Mouse (Mus musculus) naive thymus-derived CD4-positive, alpha-beta T cell, adult 2 months (primary cell): Measurements from ENCODE around the gene Inha.

ENCODE experiments used
- DNase-seq: peaks from one replicate; pipeline ENCODE4 v3.0.0-alpha.2; 2011; ENCODE audit warnings: low read depth

Gene Inha

DNA sequence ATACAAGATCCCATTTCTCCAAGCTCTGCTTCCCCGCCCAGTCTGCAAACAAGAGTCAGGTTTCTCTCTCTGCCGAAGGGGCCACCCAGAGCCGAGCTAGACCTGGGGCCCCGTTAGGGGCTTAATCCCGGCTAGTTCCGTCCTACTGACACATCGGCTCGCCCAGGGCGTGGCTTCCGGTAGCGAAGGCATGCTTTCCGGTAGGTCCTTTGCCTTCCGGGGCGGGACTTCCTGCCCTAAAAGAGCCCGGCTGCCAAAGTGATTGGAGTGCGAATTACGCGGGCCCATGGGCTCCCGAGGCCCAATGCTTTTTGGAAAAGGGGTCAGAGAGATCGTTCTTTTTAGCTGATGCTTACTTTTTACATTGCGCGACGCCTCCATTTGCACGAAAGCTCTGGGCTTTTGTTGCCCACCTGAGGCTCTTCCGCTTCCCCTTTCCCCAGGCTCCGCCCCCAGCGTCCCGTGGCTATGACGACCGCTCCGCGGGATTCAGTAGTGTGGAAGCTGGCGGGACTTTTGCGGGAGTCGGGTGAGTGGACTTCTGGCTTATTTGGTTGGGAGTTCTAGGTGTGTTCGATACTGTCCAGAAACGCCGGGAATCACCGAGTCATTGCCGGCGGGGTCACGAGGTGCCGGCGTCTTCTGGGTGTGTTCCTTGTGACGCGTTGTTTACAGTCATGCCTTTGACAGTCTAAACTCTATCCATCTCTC lies 14.6 kb downstream of the Inha start, which contains the start of gene Stk11ip:
Gene Stk11ip, plus strand, starts transcription at position 209 of the 711 bp plus-strand sequence.
- peak; percentile 93 for DNase-seq

DNA sequence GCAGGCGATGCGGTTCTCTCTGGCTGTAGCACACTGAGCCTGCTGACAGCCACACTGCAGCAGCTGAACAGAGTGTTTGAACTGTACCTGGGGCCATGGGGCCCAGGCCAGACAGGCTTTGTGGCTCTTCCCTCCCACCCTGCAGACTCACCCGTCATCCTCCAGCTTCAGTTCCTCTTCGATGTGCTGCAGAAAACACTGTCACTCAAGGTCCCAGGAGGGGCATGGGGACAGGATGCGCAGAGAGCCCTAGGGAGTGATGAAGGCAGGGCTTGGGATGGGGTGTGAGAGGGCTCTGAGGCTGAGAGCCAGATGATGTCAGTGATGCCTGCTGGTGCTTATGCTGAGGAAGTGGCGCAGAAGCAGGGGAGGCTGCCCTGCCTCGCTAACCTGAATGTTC lies 17.8 kb downstream of the Inha start:
- DNase-seq, result no peak

DNA sequence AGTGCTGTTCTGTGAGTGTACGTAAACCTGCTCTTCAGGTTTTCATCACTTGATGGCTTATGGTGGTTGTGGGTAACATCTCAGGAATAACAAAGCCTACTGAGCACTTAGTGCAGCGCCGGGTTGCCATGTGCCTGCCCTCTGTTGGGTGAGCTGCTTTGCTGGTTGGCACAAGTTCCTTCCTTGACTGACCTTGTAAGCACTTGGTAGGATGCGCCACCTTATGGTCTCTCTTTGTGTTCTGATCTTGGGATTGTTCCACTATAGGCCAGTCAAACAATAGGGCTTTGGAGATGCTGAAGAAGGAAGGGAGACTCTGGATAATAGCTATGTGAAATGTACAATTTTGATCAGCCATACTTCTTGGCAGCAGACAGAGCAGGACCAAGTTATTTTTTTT lies 23.7 kb downstream of the Inha start:
- DNase-seq, result no peak

DNA sequence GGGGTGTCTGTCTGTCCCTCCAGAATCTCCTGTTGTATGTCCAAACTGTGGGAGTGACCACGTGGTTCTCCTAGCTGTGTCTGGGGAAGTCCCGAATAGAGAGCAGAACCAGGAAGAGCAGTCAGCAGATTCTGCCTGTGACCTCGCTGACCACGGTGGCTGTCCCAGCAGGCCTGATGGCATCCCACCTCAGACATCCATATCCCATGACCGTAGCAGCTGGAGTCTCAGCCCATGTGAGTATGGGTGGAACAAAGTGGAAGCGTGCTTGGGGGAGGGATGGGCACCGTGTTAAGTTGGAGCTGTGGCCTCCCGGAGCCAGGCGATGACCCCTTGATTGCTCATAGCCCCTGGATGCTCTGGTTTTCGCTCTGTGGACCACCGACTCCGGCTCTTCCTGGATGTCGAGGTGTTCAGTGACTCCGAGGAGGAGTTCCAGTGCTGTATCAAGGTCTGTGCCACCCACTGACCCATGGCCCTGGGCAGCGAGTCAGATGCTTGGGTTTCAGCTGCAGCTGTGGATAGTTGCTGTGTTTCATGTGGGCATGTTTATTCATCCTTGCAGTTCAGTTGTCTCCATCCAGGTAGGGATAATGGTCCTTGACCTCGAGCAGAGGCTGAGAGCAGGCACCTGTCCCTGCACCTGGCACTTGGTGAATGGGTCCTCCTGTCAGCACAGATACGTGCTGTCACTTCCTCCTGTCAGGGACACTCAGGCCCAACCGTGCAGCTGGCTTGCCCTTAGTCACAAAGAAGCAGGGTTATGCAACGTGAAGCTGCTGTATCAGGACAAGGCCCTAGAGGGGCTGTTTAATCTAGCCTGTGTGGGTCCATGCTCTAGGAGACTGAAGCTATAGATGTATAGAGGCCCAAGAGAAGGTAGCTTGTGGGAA lies 25.6 kb downstream of the Inha start:
- DNase-seq, result no peak

DNA sequence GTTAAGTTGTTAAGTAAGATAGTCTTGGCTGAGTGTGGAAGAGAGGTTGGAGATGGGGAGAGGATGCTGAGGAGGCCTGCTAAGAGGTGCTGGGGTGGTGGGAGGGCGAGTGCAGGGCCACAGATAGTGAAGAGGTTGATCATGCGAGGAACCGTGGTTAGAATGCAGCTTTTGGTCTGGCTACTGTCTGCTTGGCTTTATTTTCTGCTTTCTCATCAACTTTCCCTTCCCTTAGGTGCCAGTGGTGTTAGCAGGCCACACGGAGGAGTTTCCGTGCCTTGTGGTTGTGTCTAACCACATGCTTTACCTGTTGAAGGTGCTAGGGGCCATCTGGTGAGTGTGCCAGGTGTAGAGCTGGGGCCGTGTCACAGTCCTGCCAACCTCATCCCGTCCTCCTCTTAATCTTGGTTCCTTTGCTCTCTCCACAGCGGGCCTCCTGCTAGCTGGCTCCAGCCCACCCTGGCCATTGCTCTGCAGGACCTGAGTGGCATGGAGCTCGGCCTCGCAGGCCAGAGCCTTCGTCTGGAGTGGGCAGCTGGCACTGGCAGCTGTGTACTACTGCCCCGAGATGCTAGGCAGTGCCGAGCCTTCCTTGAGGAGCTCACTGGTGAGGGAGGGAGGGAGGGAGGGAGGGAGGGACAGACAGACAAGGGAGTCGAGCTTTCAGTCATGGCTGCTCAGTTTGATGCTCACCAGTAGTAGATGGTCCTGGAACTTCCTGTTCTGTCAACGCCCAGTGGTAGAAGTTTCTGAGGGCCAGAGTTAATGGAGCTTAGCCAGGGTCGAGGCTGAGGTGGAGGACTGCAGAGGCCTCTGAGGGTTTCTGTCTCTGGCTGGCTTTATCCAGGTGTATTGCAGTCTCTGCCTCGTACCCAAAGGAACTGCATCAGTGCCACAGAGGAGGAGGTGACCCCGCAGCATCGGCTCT lies 26.7 kb downstream of the Inha start:
- DNase-seq, result no peak

DNA sequence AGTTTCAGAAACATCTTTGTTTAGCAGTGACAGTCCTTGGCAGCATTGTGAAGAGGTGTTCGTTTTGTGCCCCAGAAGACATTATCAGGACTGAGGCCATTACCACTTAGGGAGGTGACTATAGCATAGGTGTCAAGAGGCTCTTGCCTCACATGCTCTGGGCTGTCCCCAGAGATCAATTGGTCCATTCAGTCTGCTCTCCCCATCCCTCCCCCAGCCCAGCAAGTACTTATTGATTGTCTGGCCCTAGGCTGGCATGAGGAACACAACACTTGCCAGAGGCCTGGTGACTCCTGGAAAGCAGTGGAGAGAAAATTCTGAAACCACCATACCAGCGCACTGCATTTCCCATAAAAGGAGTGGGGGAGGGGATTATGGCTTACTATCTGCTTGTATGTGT lies 30.7 kb downstream of the Inha start:
- no peak for DNase-seq

DNA sequence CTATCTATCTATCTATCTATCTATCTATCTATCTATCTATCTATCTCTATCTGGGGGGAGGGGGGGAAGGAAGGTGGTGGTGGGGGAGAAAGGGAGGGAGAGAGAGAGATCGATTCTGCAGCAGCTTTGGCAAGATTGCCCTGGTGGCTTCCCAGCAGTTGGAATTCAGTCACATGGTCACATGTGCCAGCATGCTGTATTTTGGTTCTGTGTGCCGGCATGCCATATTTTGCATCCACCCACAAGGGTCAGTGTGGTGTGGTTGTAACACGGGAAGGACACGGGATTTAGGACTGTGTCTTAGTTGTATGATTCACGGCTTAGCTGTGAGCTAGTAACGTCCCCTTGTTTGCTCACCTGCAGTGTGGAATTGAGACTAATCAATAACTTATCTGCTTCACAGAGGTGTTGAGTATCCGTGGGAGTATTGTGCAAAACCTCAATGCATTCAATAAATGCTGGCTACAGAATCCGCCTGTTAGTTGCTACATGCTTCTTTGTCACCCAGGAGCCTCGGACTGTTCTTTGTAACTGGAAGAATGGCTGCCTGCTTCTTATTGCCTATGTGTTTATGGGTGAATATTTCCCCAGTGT lies 31.8 kb downstream of the Inha start:
- DNase-seq, result no peak

DNA sequence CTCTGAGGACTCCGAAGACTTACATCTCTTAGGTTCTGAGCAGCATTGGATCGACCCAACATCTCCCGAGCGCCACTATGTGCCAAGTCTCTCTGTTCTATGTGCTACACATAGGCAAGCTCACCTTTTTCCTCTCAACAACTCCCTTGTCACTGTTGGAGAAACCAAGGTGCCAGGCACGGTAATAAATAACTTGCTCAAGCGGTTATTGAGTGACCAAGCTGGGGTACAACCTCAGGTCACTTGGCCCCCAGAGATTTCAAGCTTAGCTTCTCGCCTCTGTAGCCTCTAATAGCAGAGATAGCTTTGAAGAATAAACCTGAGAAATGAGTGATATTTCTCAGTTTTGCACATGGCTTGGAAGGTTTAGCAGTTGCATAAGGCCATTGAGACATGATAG lies 34.6 kb downstream of the Inha start:
- DNase-seq, result no peak

DNA sequence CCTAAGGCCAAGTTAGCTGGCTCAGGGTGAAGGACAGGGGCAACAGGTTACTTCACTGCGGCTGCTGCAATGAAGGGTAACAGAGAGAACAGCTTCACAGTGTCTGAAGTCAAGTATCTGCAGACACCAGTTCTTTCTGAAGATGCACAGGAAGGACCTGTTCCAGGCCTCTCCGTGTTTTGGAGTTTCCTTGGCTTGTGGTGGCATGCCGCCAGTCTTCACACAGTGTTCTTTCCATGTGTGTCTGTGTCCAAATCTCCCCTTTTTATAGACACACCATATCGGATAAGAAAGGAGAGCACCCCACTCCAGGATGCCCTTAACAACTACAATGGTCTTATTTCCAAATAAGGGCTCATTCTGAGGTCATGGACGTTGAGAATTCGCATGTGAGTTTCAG lies 37.5 kb downstream of the Inha start:
- DNase-seq, result no peak

DNA sequence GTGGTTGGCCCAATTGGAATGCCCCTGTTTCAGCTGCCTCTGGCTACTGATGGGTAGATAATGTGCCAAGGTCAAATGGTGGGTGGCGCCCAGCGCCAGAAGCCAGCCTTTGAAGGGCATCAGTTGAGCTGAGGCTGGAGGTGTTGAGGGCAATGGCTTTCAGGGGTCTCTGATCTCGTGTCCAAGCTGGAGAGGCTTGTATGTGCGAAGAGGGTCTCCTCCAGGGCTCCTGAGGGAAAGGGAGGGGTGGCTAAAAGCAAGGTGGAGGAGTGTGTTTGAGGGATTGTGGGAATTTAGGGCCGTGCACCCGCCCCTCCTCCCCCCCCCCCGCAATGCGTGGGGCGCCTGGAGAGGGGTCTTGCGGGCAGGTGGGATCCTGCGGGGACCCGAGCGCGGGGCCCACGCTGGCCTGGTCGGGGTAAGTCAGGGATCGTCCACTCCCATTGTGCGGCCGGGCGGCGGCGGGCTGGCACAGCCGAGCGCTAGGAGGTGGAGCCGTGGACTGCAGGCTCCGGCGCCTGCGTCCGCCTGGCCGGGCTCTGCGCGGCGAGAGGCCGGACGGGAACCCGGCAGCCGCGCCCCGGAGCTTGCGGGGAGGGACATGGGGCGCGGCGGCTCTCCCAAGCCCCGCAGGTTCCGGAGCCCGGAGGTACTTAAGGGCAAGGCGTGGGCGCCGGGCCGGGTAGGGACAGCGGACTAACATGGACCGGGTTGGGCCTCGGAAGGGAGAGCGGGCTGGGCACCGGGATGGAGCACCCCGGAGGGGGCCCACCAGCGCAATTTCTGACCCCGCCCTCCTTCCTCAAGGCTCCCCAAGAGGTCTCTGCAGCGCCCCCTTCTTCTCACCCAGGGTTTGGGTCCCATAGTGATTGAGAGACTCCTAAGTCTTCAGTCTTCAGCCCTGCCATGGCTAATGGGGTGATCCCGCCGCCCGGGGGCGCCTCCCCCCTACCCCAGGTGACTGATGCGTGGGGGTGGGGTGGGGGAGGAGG lies 39.4 kb downstream of the Inha start, which contains the start of gene Slc4a3:
Gene Slc4a3, plus strand, starts transcription at position 302 of the 992 bp plus-strand sequence.
- DNase-seq, result no peak

DNA sequence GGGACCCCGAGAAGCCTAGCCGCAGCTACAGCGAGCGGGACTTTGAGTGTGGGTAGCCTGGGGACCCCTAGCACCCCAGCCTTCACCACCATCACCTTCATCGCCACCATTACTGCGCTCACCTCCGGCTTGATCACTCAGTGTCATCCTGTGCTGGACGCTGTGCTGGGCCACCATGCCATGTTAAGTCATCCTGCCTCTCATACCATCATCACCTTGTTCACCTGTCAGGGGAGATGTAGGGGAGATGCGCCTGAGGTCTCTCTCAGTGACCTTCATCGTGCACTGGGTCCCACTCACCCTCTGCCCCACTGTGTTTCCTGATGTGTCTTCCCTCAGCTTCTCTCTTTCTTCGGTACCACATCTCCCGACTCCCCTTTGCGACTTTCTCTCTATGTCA lies 40.5 kb downstream of the Inha start:
- no peak for DNase-seq

DNA sequence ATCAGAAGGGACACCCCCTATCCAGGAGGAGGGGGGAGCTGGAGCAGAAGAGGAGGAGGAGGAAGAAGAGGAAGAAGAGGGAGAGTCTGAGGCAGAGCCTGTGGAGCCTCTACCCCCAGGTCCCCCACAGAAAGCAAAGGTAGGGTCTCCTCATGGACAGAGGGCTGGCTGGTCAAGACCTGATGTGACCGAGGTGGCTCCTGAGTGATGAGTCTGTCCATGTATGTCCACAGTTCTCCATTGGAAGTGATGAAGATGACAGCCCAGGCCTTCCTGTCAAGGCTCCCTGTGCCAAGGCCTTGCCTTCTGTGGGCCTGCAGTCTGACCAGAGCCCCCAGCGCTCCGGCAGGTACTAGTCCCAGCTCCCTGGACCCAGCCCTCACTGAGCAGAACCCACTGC lies 41.2 kb downstream of the Inha start:
- DNase-seq, result no peak

DNA sequence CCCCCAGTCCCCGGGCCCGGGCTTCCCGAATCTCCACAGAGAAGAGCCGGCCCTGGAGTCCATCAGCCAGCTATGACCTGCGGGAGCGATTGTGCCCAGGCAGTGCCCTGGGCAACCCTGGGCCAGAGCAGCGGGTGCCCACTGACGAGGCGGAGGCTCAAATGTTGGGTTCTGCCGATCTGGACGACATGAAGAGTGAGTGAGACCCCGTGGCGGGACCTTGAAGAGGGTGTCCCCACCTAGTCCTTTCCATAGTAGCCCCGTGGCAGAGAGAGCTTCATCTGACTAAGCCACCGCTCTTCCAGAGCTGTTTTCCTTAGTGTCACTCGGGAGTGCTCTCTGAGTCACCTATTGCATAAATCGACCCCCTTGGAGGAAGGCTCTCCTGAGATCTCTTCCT lies 42.0 kb downstream of the Inha start:
- no peak for DNase-seq

DNA sequence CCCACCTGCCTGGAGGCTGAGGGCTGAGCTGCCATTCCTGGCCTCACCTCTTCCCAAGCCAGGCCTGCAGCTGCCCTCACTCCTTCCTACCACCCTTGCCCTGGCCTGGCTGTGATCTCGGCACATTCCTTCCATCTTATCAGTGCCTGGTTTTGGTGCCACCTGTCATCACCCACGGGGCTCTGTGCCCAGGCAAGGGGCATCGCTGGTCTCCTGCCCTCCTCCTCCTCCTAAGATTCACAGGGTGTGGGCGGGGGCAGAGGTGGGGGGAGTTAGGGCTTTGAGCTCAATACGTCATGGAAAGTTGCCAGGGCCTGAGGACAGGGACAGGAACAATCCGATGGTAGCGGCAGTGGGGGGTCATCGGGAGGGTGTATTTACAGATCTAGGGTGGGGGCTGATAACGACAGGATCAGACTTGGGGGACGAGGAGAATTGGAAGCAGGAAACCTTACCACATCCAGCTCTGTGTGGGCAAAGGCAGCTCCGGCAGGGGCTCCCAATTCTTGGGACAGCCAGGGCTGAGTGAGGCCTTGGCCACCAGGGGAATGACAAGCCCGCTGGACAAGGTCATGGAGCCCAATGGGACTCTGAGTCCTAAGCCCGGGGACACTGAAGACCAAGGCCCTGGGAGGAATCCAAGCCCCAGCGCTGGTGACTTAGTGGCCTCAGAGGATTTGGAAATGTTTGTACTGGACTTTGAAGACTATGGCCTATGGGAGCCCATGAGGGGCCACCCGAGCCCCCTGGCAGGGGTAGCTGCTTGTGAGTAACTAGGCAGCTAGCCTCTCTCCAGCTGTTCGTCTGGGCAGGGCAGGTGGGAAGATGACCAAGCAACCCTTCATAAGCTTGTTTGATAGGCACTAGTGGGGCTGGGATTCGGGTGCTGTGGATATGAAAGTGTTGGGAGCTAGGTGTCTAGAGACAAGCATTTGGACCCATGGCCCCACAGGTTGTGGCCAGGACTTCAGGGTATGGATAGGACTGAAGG lies 42.7 kb downstream of the Inha start:
- no peak for DNase-seq

DNA sequence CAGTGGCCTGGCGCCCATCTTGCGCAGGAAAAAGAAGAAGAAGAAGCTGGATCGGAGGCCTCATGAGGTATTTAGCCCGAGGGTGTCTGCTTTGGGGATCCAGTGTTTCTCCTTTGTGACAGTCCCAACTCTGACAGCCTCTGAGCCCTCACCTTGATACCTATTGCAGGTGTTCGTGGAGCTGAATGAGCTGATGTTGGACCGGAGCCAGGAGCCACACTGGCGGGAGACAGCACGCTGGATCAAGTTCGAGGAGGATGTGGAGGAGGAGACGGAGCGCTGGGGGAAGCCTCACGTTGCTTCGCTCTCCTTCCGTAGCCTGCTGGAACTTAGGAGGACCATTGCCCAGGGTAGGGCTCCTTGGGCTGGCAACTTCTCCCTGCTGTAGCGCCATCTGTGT lies 43.7 kb downstream of the Inha start:
- DNase-seq, result no peak

DNA sequence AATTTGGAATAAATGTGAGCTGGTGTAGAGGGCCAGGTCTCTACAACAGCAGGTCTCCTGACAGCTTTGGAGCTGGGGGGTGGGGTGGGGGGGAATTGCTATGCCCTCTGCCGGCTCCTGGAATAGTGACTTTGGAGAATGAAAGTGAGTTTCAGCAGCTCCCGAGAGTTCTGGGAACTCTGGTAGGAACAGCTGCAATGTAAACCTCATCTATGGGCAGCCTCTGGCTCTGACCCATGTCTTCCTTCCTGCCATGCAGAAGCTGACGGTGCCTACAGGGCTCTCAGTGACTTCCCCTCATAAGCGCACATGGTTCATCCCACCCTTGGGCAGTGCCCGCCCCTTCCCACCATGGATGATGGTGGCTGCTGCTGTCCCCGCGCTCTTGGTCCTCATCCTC lies 48.8 kb downstream of the Inha start:
- no peak for DNase-seq

DNA sequence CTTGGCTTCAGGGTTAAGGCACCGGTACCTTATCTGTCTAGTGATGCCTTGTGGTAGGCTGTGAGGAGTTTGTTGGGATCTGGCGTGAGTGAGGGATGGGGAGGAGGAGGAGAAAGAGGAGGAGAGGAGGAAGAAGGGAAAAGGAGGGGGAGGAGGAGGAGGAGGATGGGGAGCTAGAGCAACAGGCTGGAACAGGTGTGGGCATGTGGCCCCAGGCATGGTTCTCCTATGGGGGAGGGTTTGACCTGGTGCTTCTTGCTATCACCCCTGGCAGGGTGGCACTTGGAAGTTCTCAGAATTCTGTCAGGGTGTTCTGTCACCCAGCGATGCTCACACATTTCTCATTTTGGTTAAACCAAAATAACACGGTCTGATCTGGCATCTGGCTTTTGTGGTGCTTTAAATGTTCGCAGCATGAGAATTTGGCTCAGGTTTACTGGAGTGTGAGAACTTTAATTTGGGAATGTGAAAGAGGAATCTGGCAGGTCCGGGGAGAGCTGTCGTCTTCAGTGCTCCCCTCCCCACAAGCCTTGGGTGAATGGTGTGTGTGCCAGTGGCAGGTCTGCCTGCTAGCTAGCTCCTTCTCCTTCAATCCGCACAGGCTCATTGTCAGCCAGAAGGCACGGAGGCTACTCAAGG lies 49.4 kb downstream of the Inha start:
- no peak for DNase-seq

DNA sequence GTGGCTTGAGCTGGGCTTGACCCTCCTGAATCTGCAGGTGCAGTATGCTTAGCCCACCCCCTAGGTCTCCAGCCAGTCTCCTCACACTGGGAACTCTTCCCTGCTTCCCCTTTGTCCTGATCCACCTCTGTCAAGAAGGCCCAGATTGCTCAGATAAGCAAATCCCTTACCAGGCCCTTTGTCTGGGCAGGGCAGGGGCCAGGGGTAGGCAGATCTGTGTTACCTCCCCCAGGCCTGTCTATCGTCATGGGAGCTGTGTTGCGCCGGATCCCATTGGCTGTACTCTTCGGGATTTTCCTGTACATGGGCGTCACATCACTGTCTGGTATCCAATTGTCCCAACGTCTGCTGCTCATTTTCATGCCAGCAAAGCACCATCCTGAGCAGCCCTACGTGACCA lies 50.2 kb downstream of the Inha start:
- DNase-seq, result no peak
